Mouse (Mus musculus) heart, embryonic 13.5 days (tissue): ENCODE results near the gene Foxg1. TPM values are rescaled to one million over a fixed set of nuclear protein-coding genes. Genes with fewer than 3 reads are reported as not detected.

Experiments
- ATAC-seq: fragments of 200-750 bp; cut with Nextera tagmentation; 2 replicates; pipeline ENCODE4 v1.8.0; 2017; ENCODE audit warnings: moderate TSS enrichment; ENCODE audit not compliant: insufficient number of reproducible peaks, low FRiP score, low TSS enrichment; ENCODE audit errors: extremely low read depth
- H3K27ac ChIP-seq: fragments of 300-500 bp; sonication (generic); replicated peaks from 2 replicates; pipeline ENCODE4 v1.5.1; 2015; ENCODE audit warnings: moderate library complexity, mild to moderate bottlenecking, inconsistent platforms
- H3K27me3 ChIP-seq: fragments of 300-500 bp; sonication (generic); replicated peaks from 2 replicates; pipeline ENCODE4 v1.6.1; 2015; ENCODE audit warnings: mild to moderate bottlenecking, inconsistent platforms
- H3K36me3 ChIP-seq: fragments of 300-500 bp; sonication (generic); 2 replicates; pipeline ENCODE4 v1.6.1; 2015; ENCODE audit warnings: mild to moderate bottlenecking, inconsistent platforms
- H3K4me1 ChIP-seq: fragments of 300-500 bp; sonication (generic); 2 replicates; pipeline ENCODE4 v1.6.1; 2015; ENCODE audit warnings: inconsistent platforms
- H3K4me2 ChIP-seq: fragments of 300-500 bp; sonication (generic); 2 replicates; pipeline ENCODE4 v1.6.1; 2015; ENCODE audit warnings: inconsistent platforms, mild to moderate bottlenecking, moderate library complexity
- H3K4me3 ChIP-seq: fragments of 300-500 bp; sonication (generic); 2 replicates; pipeline ENCODE4 v1.5.1; 2015; ENCODE audit warnings: moderate library complexity, mild to moderate bottlenecking, inconsistent platforms
- H3K9ac ChIP-seq: fragments of 300-500 bp; sonication (generic); 2 replicates; pipeline ENCODE4 v1.6.1; 2015; ENCODE audit warnings: inconsistent platforms, mild to moderate bottlenecking, moderate library complexity
- H3K9me3 ChIP-seq: fragments of 300-500 bp; sonication (generic); 2 replicates; pipeline ENCODE4 v1.6.1; 2016; ENCODE audit warnings: inconsistent platforms
- WGBS: fragments of 180-500 bp; shearing (Covaris S2); methylation state at CpG from one replicate; pipeline ENCODE4 v1.1.7; 2015; ENCODE audit warnings: mixed read lengths; 5-methylcytosine and 5-hydroxymethylcytosine counted together
- polyA plus RNA-seq: library from polyadenylated mRNA; unstranded; fragments of >200 nt; fragmentation: Nextera tagmentation; extraction: Ambion mirVana; gene quantifications from 2 replicates; pipeline ENCODE4 v1.2.1, GENCODE M21; 2015

Foxg1 gene
- polyA plus RNA-seq: 0.12 TPM in 1 of 2 replicates, not detected in the other

- no peak for ATAC-seq
- peak within 1 kb of the TSS; percentile 49 for H3K4me3 ChIP-seq
Observed at GRCm38 (mm10) chr12:49382565-49383520, at the start of gene Foxg1. Foxg1 (plus strand) TSS chr12:49382660.

GRCm38 (mm10) chr12:49349697-49350096 is 32.8 kb upstream of the Foxg1 start:
- Histone ChIP-seq H3K4me2 (no peak overlapping the region), H3K4me3 (no peak overlapping the region), H3K9me3 (no peaks in the 10 kb centered on the region), H3K27ac (no peak overlapping the region), H3K36me3 (no peaks in the 10 kb centered on the region), H3K27me3 (no peaks in the 10 kb centered on the region), H3K9ac (no peak overlapping the region), H3K4me1 (no peaks in the 10 kb centered on the region)
- ATAC-seq: no peak
- 82% methylated on average over 10 of the region's 10 CpGs for WGBS

More at GRCm38 (mm10) chr12:49382565-49383520, at the start of gene Foxg1:
- WGBS: under 1% methylated on average over 61 of the region's 61 CpGs
- no peaks in the 10 kb centered on the region for H3K9me3 ChIP-seq
- H3K36me3 ChIP-seq: no peaks in the 10 kb centered on the region
- H3K27me3 ChIP-seq: peaks cover 92% of the 10 kb centered on the region
- H3K4me1 ChIP-seq: peaks cover 10% of the 10 kb centered on the region
- H3K9ac ChIP-seq: no peak within 1 kb of the TSS; the same call in 1 of the 2 replicates
- H3K27ac ChIP-seq: no peak within 1 kb of the TSS
- peak within 1 kb of the TSS; percentile 68 for H3K4me2 ChIP-seq

- Histone ChIP-seq H3K9ac (no peak overlapping the region), H3K4me3 (no peak overlapping the region), H3K27me3 (peaks cover 44% of the 10 kb centered on the region), H3K36me3 (no peaks in the 10 kb centered on the region), H3K4me1 (peaks cover under 1% of the 10 kb centered on the region), H3K27ac (no peak overlapping the region), H3K4me2 (no peak overlapping the region), H3K9me3 (no peaks in the 10 kb centered on the region)
- no peak for ATAC-seq
- 52% methylated on average over 1 of the region's 1 CpGs for WGBS
Observed at GRCm38 (mm10) chr12:49368931-49369330, 13.5 kb upstream of the Foxg1 start.

GRCm38 (mm10) chr12:49372170-49372569 is 10.3 kb upstream of the Foxg1 start:
- no peak overlapping the region for H3K4me2 ChIP-seq
- H3K27ac ChIP-seq: no peak overlapping the region
- H3K36me3 ChIP-seq: no peaks in the 10 kb centered on the region
- no peaks in the 10 kb centered on the region for H3K9me3 ChIP-seq
- H3K4me1 ChIP-seq: peaks cover 6% of the 10 kb centered on the region
- ATAC-seq: no peak
- no peak overlapping the region for H3K9ac ChIP-seq
- H3K27me3 ChIP-seq: peaks cover 74% of the 10 kb centered on the region
- H3K4me3 ChIP-seq: no peak overlapping the region

GRCm38 (mm10) chr12:49373176-49373575 is 9.3 kb upstream of the Foxg1 start:
- no peaks in the 10 kb centered on the region for H3K9me3 ChIP-seq
- WGBS: 4% methylated on average over 5 of the region's 5 CpGs
- no peak for ATAC-seq

GRCm38 (mm10) chr12:49373821-49374605 is 8.4 kb upstream of the Foxg1 start:
- Histone ChIP-seq H3K9ac (peak overlapping the region; percentile 25; the same call in 1 of the 2 replicates), H3K4me1 (peaks cover 6% of the 10 kb centered on the region), H3K4me3 (peak overlapping the region; percentile 51), H3K4me2 (peak overlapping the region; percentile 74), H3K9me3 (no peaks in the 10 kb centered on the region), H3K36me3 (no peaks in the 10 kb centered on the region), H3K27ac (no peak overlapping the region), H3K27me3 (peaks cover 92% of the 10 kb centered on the region)
- under 1% methylated on average over 24 of the region's 24 CpGs for WGBS
- ATAC-seq: no peak

More at GRCm38 (mm10) chr12:49373176-49373575, 9.3 kb upstream of the Foxg1 start:
- no peak overlapping the region for H3K9ac ChIP-seq
- no peak overlapping the region for H3K4me2 ChIP-seq
- peaks cover 84% of the 10 kb centered on the region for H3K27me3 ChIP-seq
- H3K36me3 ChIP-seq: no peaks in the 10 kb centered on the region
- no peak overlapping the region for H3K27ac ChIP-seq
- peaks cover 6% of the 10 kb centered on the region for H3K4me1 ChIP-seq
- H3K4me3 ChIP-seq: no peak overlapping the region

GRCm38 (mm10) chr12:49374606-49374995 is 7.9 kb upstream of the Foxg1 start:
- H3K4me1 ChIP-seq: peaks cover 6% of the 10 kb centered on the region
- peaks cover 92% of the 10 kb centered on the region for H3K27me3 ChIP-seq
- ATAC-seq: no peak
- H3K9ac ChIP-seq: 0 out of 2 replicates have a peak overlapping the region, but pooled peaks have one; percentile 25
- H3K27ac ChIP-seq: no peak overlapping the region
- no peaks in the 10 kb centered on the region for H3K36me3 ChIP-seq
- peak overlapping the region; percentile 51 for H3K4me3 ChIP-seq
- H3K4me2 ChIP-seq: peak overlapping the region; percentile 74
- no peaks in the 10 kb centered on the region for H3K9me3 ChIP-seq
- WGBS: 1% methylated on average over 14 of the region's 14 CpGs

- no peak overlapping the region for H3K4me2 ChIP-seq
- WGBS: 4% methylated on average over 15 of the region's 15 CpGs
- H3K27ac ChIP-seq: no peak overlapping the region
- no peaks in the 10 kb centered on the region for H3K36me3 ChIP-seq
- no peaks in the 10 kb centered on the region for H3K9me3 ChIP-seq
- H3K27me3 ChIP-seq: peaks cover 95% of the 10 kb centered on the region
- no peak overlapping the region for H3K9ac ChIP-seq
- no peak for ATAC-seq
- H3K4me1 ChIP-seq: peaks cover 6% of the 10 kb centered on the region
- no peak overlapping the region for H3K4me3 ChIP-seq
Observed at GRCm38 (mm10) chr12:49375427-49376317, 6.8 kb upstream of the Foxg1 start.

GRCm38 (mm10) chr12:49376318-49376992 is 6.0 kb upstream of the Foxg1 start:
- Histone ChIP-seq H3K9ac (no peak overlapping the region), H3K4me2 (no peak overlapping the region), H3K4me1 (peaks cover 6% of the 10 kb centered on the region), H3K27ac (no peak overlapping the region), H3K9me3 (no peaks in the 10 kb centered on the region), H3K36me3 (no peaks in the 10 kb centered on the region), H3K4me3 (no peak overlapping the region), H3K27me3 (peaks cover 95% of the 10 kb centered on the region)
- ATAC-seq: no peak
- 3% methylated on average over 19 of the region's 19 CpGs for WGBS

- Histone ChIP-seq H3K4me1 (peaks cover 6% of the 10 kb centered on the region), H3K27me3 (peaks cover 98% of the 10 kb centered on the region), H3K36me3 (no peaks in the 10 kb centered on the region), H3K4me3 (no peak overlapping the region), H3K9me3 (no peaks in the 10 kb centered on the region), H3K9ac (no peak overlapping the region), H3K27ac (no peak overlapping the region), H3K4me2 (no peak overlapping the region)
- no peak for ATAC-seq
- 2% methylated on average over 15 of the region's 15 CpGs for WGBS
Observed at GRCm38 (mm10) chr12:49377281-49377970, 5.0 kb upstream of the Foxg1 start.
